Mouse (Mus musculus) T-cell, adult 2 months (primary cell): ENCODE data around the gene Rasgef1a.

Source experiments
- DNase-seq: peaks from one replicate; pipeline ENCODE4 v3.0.0; 2022; ENCODE audit warnings: low spot score

The Rasgef1a gene

GRCm38 (mm10) chr6:118072176-118072575 is 60.9 kb downstream of the Rasgef1a start:
- DNase-seq, result no peak

DNA sequence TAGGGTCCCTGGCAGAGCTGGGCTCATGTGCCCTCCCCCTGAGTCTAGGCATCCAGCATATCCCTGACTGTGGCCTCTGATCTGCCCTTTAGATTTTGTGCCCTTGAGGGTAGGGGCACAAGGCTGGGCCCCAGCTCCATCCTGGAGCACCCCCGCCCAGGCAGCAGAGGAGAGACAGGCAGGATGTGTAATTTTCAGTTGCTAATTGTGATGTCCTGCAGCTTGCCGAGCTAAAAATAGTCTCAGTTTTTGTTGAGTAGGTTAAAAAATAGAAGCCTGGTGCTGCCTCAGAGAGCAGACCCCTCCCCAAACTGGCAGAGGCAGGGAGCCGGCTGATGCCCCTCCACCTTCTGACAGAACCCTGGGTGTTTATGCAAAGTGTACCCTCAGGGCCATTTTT is 62.9 kb downstream of the Rasgef1a start:
- no peak for DNase-seq

DNA sequence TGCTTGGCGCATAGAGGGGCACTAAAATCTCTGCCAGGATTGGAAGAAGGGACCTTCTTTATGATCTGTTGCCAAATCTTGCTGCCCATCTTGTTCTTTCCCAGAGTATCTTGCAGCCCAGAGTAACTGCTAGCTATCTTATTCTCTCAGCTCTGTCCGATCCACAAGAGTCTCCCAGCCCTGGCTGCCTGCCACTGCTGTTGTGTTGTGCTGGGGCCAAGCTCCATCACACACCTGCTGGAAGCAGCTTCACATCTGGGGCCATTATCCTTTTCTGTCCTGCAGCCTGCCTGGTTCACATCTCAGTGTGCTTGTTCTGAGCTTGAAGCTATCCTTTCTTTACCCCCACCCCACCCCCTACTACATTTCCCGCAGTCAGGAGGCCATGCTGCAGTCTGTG is 65.0 kb downstream of the Rasgef1a start:
- no peak for DNase-seq

DNA sequence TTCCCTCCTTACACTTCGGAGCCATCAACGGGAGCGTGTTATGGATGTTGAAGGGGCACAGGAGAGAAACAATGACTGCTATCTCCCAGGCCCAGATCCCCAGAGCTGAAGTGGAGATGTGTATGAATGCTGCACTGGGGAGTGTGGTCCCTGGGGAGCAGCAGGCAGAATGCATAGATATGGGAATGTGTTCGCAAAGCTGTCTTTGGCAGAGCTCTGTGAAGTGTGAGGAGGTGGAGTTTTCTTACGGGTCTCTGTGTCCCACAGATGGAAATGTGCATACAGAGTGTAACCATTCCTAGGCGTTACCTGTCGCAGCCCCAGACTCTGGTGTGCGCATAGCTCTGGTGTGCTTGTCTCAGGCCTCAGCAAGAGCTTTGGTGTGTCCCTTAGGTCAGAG is 65.5 kb downstream of the Rasgef1a start:
- DNase-seq, result no peak

- DNase-seq, result no peak
These were observed 66.2 kb downstream of the Rasgef1a start for GRCm38 (mm10) chr6:118077421-118077820.

DNA sequence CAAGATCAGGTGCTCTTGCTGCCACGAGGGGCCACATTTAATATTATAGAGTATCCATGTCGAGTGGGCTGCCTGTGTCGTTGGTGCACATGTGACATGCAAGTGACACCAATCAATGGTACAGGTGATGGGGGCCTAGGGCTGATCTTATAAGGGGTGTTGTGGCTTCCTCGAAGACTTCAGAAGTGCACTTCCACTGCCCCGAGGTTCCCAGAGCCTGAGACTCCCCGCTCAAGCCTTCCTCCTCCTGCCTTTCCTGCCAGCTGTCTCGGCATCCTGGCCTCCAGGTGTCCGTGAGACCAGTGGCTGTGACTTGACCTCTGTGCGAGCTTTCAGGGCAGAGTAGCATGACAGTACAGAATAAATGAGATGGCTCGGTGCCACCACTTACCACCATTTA is 67.5 kb downstream of the Rasgef1a start:
- DNase-seq, result no peak

- DNase-seq, result no peak
These were observed 68.1 kb downstream of the Rasgef1a start for GRCm38 (mm10) chr6:118079292-118079691.

DNA sequence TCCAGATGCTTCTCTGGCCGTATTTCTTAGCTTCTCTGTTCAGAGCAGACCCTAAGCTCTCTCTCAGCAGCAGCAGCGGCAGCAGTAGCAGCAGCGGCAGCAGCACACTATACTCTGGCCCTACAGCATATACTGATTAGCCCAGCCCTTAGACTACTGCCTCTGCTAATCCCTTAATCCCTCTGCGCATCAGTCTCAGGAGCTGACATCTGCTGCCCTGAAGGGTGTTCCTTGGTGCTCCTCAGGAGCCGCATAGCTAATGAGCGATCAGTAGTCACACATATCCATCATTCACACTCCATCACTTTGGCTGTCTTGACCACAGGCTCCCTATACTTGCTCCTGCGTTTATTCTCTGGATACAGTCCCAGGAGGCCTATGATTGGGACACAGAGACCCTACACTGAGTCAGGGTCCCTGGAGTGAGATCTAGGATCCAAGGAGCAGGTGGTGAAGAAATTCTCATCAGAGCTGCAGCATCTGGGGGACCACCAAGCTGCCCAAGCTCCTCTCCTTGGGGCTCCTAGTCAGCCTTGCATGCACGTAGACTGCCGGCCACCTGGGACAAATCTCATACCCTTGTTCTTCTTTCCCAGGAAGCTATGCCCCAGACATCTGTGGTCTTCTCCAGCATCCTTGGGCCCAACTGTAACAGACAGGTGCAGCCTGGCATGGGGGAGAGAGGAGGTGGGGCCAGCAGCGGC is 68.7 kb downstream of the Rasgef1a start:
- DNase-seq, result no peak

- DNase-seq, result no peak
These were observed 69.5 kb downstream of the Rasgef1a start for GRCm38 (mm10) chr6:118080711-118081110.

- no peak for DNase-seq
These were observed 71.1 kb downstream of the Rasgef1a start for GRCm38 (mm10) chr6:118082384-118082783.

- no peak for DNase-seq
These were observed 72.4 kb downstream of the Rasgef1a start for GRCm38 (mm10) chr6:118083608-118084007.

- no peak for DNase-seq
These were observed 73.4 kb downstream of the Rasgef1a start for GRCm38 (mm10) chr6:118084596-118084995.

DNA sequence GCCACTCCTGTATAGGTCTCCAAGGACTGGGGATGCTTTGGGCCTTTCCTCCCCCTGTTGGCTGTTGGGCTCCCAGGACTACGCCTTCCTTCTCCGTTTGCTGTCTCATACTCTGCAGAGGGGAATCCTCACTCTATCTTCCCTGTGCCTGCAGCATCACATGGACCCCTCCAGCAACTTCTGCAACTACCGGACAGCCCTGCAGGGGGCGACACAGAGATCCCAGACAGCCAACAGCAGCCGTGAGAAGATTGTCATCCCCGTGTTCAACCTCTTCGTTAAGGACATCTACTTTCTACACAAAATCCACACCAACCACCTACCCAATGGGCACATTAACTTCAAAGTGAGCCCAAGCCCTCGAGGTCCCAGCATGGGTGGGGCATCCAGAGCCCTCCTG is 76.7 kb downstream of the Rasgef1a start:
- DNase-seq, result no peak

GRCm38 (mm10) chr6:118088750-118089440 is 77.7 kb downstream of the Rasgef1a start:
- DNase-seq, result no peak

DNA sequence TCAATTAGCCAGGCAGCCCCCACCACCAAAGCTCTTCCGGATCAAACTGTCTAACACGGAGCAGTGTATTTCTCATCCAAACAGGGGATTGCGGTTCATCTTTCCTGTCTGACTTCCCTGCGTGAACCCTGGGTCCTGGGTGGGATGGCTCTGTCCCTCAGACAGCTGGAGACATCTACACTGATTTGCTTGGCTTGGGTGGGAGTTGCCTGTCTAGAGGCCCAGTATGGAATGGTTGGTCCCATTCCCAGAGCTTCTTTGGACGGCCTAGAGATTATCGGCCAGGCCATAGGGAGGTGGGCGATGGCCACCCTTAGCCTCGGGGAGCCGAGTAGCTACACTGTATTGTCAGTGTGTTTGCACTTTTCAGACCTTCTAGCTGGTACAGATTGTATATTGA is 79.6 kb downstream of the Rasgef1a start:
- DNase-seq, result no peak

- no peak for DNase-seq
These were observed 86.6 kb downstream of the Rasgef1a start for GRCm38 (mm10) chr6:118097765-118098365.

GRCm38 (mm10) chr6:118099311-118099802 is 88.1 kb downstream of the Rasgef1a start:
- no peak for DNase-seq

GRCm38 (mm10) chr6:118111810-118112209 is 100.6 kb downstream of the Rasgef1a start:
- DNase-seq, result no peak

GRCm38 (mm10) chr6:118122767-118123166 is 111.5 kb downstream of the Rasgef1a start:
- DNase-seq, result no peak

DNA sequence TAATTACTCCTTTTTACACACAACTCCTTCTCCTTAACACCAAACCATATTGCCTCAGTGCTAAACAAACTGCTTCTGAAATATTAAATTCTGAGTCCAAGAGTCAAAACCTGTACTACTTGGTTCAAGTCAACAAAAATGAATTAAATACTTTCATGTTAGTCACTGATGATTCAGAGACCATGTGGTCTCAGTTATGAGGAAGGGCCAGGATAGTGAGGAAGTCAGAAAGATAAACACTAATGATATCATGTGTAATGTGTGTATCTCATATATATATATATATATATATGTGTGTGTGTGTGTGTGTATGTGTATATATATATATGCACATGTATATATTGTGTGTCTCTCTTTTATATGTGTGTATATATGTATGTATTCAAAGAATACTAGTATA is 115.3 kb downstream of the Rasgef1a start:
- no peak for DNase-seq

- DNase-seq, result no peak
These were observed 116.0 kb downstream of the Rasgef1a start for GRCm38 (mm10) chr6:118127198-118127597.

DNA sequence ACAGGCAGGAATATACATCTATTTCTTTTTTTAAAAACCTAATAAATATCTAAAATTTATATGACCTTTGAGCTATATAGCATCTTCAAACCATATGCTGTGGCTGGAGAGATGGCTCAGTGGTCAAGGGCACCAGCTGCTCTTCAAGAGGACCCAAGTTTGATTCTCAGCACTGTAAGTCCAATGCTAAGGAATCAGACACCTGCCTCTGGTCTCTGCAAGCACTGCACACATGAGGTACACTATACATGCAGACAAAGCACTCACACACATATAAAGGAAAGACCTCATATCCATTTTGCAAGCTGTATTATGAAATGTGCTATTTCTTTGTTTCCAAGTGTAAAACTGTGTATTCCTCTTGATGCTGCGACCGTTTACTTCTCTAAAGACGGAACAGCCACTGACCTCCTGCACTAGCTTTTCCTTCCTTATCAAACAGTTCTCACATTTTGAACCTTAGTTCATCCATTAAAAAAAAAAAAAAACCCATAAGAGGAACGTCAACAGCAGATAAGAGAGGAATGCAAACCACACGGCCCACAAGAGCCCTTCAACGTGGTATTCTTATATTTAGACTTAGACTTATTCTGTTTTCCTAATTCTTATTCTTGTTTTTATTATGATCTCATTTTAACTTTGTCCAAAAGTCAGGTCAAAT is 116.7 kb downstream of the Rasgef1a start:
- DNase-seq, result no peak

DNA sequence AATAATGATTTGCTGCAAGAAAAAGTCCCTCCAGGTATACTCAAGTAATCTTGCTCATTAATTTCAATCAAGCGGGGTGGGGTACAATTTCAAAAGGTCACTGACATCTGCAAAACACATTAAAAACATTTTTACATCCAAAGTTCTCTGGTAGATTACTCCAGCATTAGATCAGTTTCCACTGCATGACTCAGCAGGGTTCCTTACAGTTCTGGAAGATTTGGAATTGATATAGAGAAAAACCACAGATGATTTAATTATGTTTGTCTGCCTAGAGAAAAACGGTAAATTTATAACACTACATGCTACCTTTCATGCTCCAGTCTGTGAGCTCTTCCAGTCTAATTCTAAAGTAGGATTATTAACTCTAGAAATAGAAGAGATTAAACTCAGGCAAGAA is 118.8 kb downstream of the Rasgef1a start:
- DNase-seq, result no peak
